Mouse (Mus musculus): ENCODE measurements around the gene Gck.

- TF ChIP-seq POLR2A (IDR thresholded peaks at IDR 0.05; ENCODE audit: low read depth, low read length) (no peak), CTCF (IDR thresholded peaks at IDR 0.05; ENCODE audit: extremely low read depth, insufficient read depth, insufficient read length, insufficient replicate concordance) (no peak)
These were observed 29.2 kb upstream of the Gck start for GRCm38 (mm10) chr11:5979088-5979487.
